Mouse (Mus musculus) forebrain, postnatal 0 days (tissue): ENCODE results near the gene Dab2ip. TPM values are rescaled to one million over a fixed set of nuclear protein-coding genes. Genes with fewer than 3 reads are reported as not detected.

Experiments
- ATAC-seq: fragments of 200-750 bp; cut with Nextera tagmentation; 2 replicates; pipeline ENCODE4 v1.8.0; 2017; ENCODE audit warnings: mild to moderate bottlenecking, moderate library complexity
- DNase-seq: peaks from one replicate; pipeline ENCODE4 v3.0.0-alpha.2; 2015
- H3K27ac ChIP-seq: fragments of 300-500 bp; sonication (generic); 2 replicates; pipeline ENCODE4 v1.5.1; 2014; ENCODE audit warnings: low read depth, mild to moderate bottlenecking, antibody characterized with exemption, low read length, moderate library complexity, mixed read lengths
- H3K27me3 ChIP-seq: fragments of 300-500 bp; sonication (generic); 2 replicates; pipeline ENCODE4 v1.6.1; 2014; ENCODE audit warnings: mild to moderate bottlenecking, low read length, mixed read lengths; ENCODE audit not compliant: insufficient read depth
- H3K36me3 ChIP-seq: fragments of 300-500 bp; sonication (generic); 2 replicates; pipeline ENCODE4 v1.6.1; 2014; ENCODE audit warnings: mild to moderate bottlenecking, moderate library complexity; ENCODE audit not compliant: insufficient read depth
- H3K4me1 ChIP-seq: fragments of 300-500 bp; sonication (generic); 2 replicates; pipeline ENCODE4 v1.6.1; 2014; ENCODE audit warnings: antibody characterized with exemption; ENCODE audit not compliant: insufficient read depth
- H3K4me2 ChIP-seq: fragments of 300-500 bp; sonication (generic); 2 replicates; pipeline ENCODE4 v1.6.1; 2014; ENCODE audit warnings: low read depth, mild to moderate bottlenecking, moderate library complexity
- H3K4me3 ChIP-seq: fragments of 300-500 bp; sonication (generic); 2 replicates; pipeline ENCODE4 v1.5.1; 2014; ENCODE audit warnings: low read depth, low read length, mixed read lengths
- H3K9ac ChIP-seq: fragments of 300-500 bp; sonication (generic); 2 replicates; pipeline ENCODE4 v1.6.1; 2014; ENCODE audit warnings: mild to moderate bottlenecking
- H3K9me3 ChIP-seq: fragments of 300-500 bp; sonication (generic); 2 replicates; pipeline ENCODE4 v1.6.1; 2016; ENCODE audit warnings: low read length
- CTCF ChIP-seq: sonication (generic); IDR thresholded peaks from 2 replicates; pipeline ENCODE4 v1.5.1; 2016; ENCODE audit warnings: antibody characterized with exemption, control low read depth, low read depth
- WGBS: fragments of 180-500 bp; shearing (Covaris S2); extraction: QIAGEN DNeasy Blood & Tissue Kit; methylation state at CpG from one replicate; pipeline ENCODE4 v1.1.7; 2014; 5-methylcytosine and 5-hydroxymethylcytosine counted together
- polyA plus RNA-seq: library from polyadenylated mRNA; unstranded; fragments of >200 nt; fragmentation: Nextera tagmentation; extraction: Ambion mirVana; gene quantifications from 2 replicates; pipeline ENCODE4 v1.2.1, GENCODE M21; 2015
- total RNA-seq: library from RNA; depleted of rRNA; stranded (reverse); fragments of >200 nt; gene quantifications from 2 replicates; pipeline ENCODE4 v1.2.3, GENCODE M21; 2014

The Dab2ip gene
- total and polyA plus RNA-seq, 2 experiments from 2014 or later = 65.4 to 119 TPM

GRCm38 (mm10) chr2:35540798-35541197, 17.3 kb upstream of the Dab2ip start:
- H3K9ac ChIP-seq = no peak overlapping the region
- 39% methylated on average over 4 of the region's 4 CpGs for WGBS
- H3K9me3 ChIP-seq = no peaks in the 10 kb centered on the region
- H3K4me3 ChIP-seq = no peak overlapping the region
- DNase-seq (no peak), ATAC-seq (no peak)
- H3K4me2 ChIP-seq = no peak overlapping the region
- H3K27me3 ChIP-seq = no peaks in the 10 kb centered on the region
- H3K27ac ChIP-seq = no peak overlapping the region
- no peaks in the 10 kb centered on the region for H3K36me3 ChIP-seq
- H3K4me1 ChIP-seq = peaks cover 4% of the 10 kb centered on the region; the same call in 1 of the 2 replicates
- TF ChIP-seq CTCF = no peak

- Histone ChIP-seq H3K4me3 (no peak overlapping the region), H3K4me2 (peak overlapping the region; percentile 46), H3K9me3 (no peaks in the 10 kb centered on the region), H3K27ac (0 out of 2 replicates have a peak overlapping the region, but pooled peaks have one; percentile 9), H3K9ac (0 out of 2 replicates have a peak overlapping the region, but pooled peaks have one; percentile 6), H3K4me1 (peaks cover 4% of the 10 kb centered on the region; the same call in 1 of the 2 replicates), H3K27me3 (no peaks in the 10 kb centered on the region), H3K36me3 (no peaks in the 10 kb centered on the region)
- 7% methylated on average over 14 of the region's 14 CpGs for WGBS
- ATAC-seq (peak; percentile 87), DNase-seq (peak; percentile 92)
- TF ChIP-seq CTCF = peak; percentile 99
Measured at GRCm38 (mm10) chr2:35544717-35545116, 13.3 kb upstream of the Dab2ip start.

GRCm38 (mm10) chr2:35545125-35545590, 12.9 kb upstream of the Dab2ip start:
- Histone ChIP-seq H3K4me3 (no peak overlapping the region), H3K27me3 (no peaks in the 10 kb centered on the region), H3K36me3 (no peaks in the 10 kb centered on the region), H3K4me1 (peaks cover 4% of the 10 kb centered on the region; the same call in 1 of the 2 replicates), H3K4me2 (peak overlapping the region; percentile 46), H3K27ac (0 out of 2 replicates have a peak overlapping the region, but pooled peaks have one; percentile 9), H3K9me3 (no peaks in the 10 kb centered on the region), H3K9ac (0 out of 2 replicates have a peak overlapping the region, but pooled peaks have one; percentile 6)
- no peak for DNase-seq
- ATAC-seq = peak; percentile 53
- 11% methylated on average over 7 of the region's 7 CpGs for WGBS
- TF ChIP-seq CTCF = no peak

GRCm38 (mm10) chr2:35546462-35546861, 11.6 kb upstream of the Dab2ip start:
- ATAC-seq = no peak
- Histone ChIP-seq H3K9ac (no peak overlapping the region), H3K4me1 (peaks cover 4% of the 10 kb centered on the region; the same call in 1 of the 2 replicates), H3K36me3 (no peaks in the 10 kb centered on the region), H3K27me3 (no peaks in the 10 kb centered on the region), H3K4me3 (no peak overlapping the region), H3K4me2 (no peak overlapping the region), H3K9me3 (no peaks in the 10 kb centered on the region), H3K27ac (no peak overlapping the region)
- 87% methylated on average over 6 of the region's 6 CpGs for WGBS
- DNase-seq = no peak
- no peak for TF ChIP-seq CTCF

- Histone ChIP-seq H3K4me1 (peaks cover 4% of the 10 kb centered on the region; the same call in 1 of the 2 replicates), H3K9ac (no peak overlapping the region), H3K4me3 (no peak overlapping the region), H3K27ac (no peak overlapping the region), H3K9me3 (no peaks in the 10 kb centered on the region), H3K36me3 (no peaks in the 10 kb centered on the region), H3K4me2 (no peak overlapping the region), H3K27me3 (no peaks in the 10 kb centered on the region)
- no peak for ATAC-seq
- WGBS = 69% methylated on average over 4 of the region's 4 CpGs
- no peak for DNase-seq
- TF ChIP-seq CTCF = no peak
Measured at GRCm38 (mm10) chr2:35549191-35549590, 8.9 kb upstream of the Dab2ip start.

- H3K4me2 ChIP-seq = no peak overlapping the region
- H3K9ac ChIP-seq = no peak overlapping the region
- TF ChIP-seq CTCF = no peak
- DNase-seq (no peak), ATAC-seq (no peak)
- 86% methylated on average over 9 of the region's 9 CpGs for whole genome bisulfite sequencing
- H3K9me3 ChIP-seq = no peaks in the 10 kb centered on the region
- H3K27ac ChIP-seq = no peak overlapping the region
- no peak overlapping the region for H3K4me3 ChIP-seq
- peaks cover under 1% of the 10 kb centered on the region; the same call in 1 of the 2 replicates for H3K4me1 ChIP-seq
- no peaks in the 10 kb centered on the region for H3K36me3 ChIP-seq
- H3K27me3 ChIP-seq = no peaks in the 10 kb centered on the region
Measured at GRCm38 (mm10) chr2:35550097-35550496, 8.0 kb upstream of the Dab2ip start.

GRCm38 (mm10) chr2:35556918-35557486, 1.1 kb upstream of the Dab2ip start:
- H3K4me2 ChIP-seq = no peak overlapping the region
- H3K4me1 ChIP-seq = no peaks in the 10 kb centered on the region
- H3K36me3 ChIP-seq = no peaks in the 10 kb centered on the region
- H3K4me3 ChIP-seq = no peak overlapping the region
- WGBS = 78% methylated on average over 5 of the region's 5 CpGs
- DNase-seq = no peak
- no peak overlapping the region for H3K9ac ChIP-seq
- TF ChIP-seq CTCF = no peak
- no peaks in the 10 kb centered on the region for H3K27me3 ChIP-seq
- H3K27ac ChIP-seq = no peak overlapping the region
- ATAC-seq = no peak; the same call in 1 of the 2 replicates
- H3K9me3 ChIP-seq = no peaks in the 10 kb centered on the region
